Mouse (Mus musculus) testis, adult 2 months (tissue): ENCODE results near the gene Slc5a10. TPM values are rescaled to one million over a fixed set of nuclear protein-coding genes. Genes with fewer than 3 reads are reported as not detected.

Source experiments
- H3K27ac ChIP-seq: fragments of 200-500 bp; 2 replicates; pipeline ENCODE4 v1.5.1; 2012; ENCODE audit warnings: low read depth, low read length; ENCODE audit not compliant: control insufficient read depth, insufficient read depth
- H3K27me3 ChIP-seq: fragments of 200-500 bp; 2 replicates; pipeline ENCODE4 v1.6.1; 2012; ENCODE audit warnings: mild to moderate bottlenecking, low read length, moderate library complexity; ENCODE audit not compliant: control insufficient read depth, insufficient read depth
- H3K36me3 ChIP-seq: fragments of 200-500 bp; 2 replicates; pipeline ENCODE4 v1.6.1; 2012; ENCODE audit warnings: mild to moderate bottlenecking, low read length; ENCODE audit not compliant: control insufficient read depth, insufficient read depth
- H3K4me1 ChIP-seq: fragments of 200-500 bp; 2 replicates; pipeline ENCODE4 v1.6.1; 2012; ENCODE audit warnings: low read length; ENCODE audit not compliant: control insufficient read depth, insufficient read depth
- H3K4me3 ChIP-seq: fragments of 200-500 bp; 2 replicates; pipeline ENCODE4 v1.5.1; 2012; ENCODE audit warnings: low read depth, mild to moderate bottlenecking, low read length, moderate library complexity, mixed read lengths; ENCODE audit not compliant: control insufficient read depth
- CTCF ChIP-seq: fragments of 200-500 bp; IDR thresholded peaks from 2 replicates; pipeline ENCODE4 v1.5.1; 2012; ENCODE audit warnings: low read depth, mild to moderate bottlenecking, inconsistent platforms, low read length, moderate library complexity; ENCODE audit not compliant: control insufficient read depth, insufficient read depth, insufficient replicate concordance
- POLR2A ChIP-seq: fragments of 200-500 bp; IDR thresholded peaks from 2 replicates; pipeline ENCODE4 v1.6.1; 2012; ENCODE audit warnings: low read depth, mild to moderate bottlenecking, inconsistent platforms, low read length, moderate library complexity; ENCODE audit not compliant: control insufficient read depth
- polyA plus RNA-seq: library from polyadenylated mRNA; depleted of rRNA; stranded (reverse); fragments of >200 nt; gene quantifications from 2 replicates; pipeline ENCODE4 v1.2.3, GENCODE M21; 2012

Slc5a10 gene
- polyA plus RNA-seq, 1 experiment = 0.27 TPM

GRCm38 (mm10) chr11:61686906-61687453, 33.6 kb downstream of the Slc5a10 start:
- Histone ChIP-seq H3K27ac (no peak overlapping the region), H3K4me3 (no peak overlapping the region), H3K4me1 (peaks cover 12% of the 10 kb centered on the region), H3K27me3 (no peaks in the 10 kb centered on the region), H3K36me3 (no peaks in the 10 kb centered on the region)
- TF ChIP-seq POLR2A (no peak), CTCF (no peak)

GRCm38 (mm10) chr11:61686141-61686540, 34.5 kb downstream of the Slc5a10 start:
- no peak overlapping the region for H3K27ac ChIP-seq
- H3K4me3 ChIP-seq = no peak overlapping the region
- no peaks in the 10 kb centered on the region for H3K36me3 ChIP-seq
- no peaks in the 10 kb centered on the region for H3K27me3 ChIP-seq
- TF ChIP-seq CTCF (no peak), POLR2A (no peak)
- peaks cover 12% of the 10 kb centered on the region for H3K4me1 ChIP-seq

GRCm38 (mm10) chr11:61685119-61685725, 35.4 kb downstream of the Slc5a10 start:
- Histone ChIP-seq H3K4me1 (peaks cover 12% of the 10 kb centered on the region), H3K27me3 (no peaks in the 10 kb centered on the region), H3K27ac (no peak overlapping the region), H3K4me3 (no peak overlapping the region; the same call in 1 of the 2 replicates), H3K36me3 (no peaks in the 10 kb centered on the region)
- TF ChIP-seq POLR2A (no peak), CTCF (no peak)

- Histone ChIP-seq H3K4me1 (peaks cover 12% of the 10 kb centered on the region), H3K36me3 (no peaks in the 10 kb centered on the region), H3K4me3 (peak within 1 kb of the TSS; percentile 84), H3K27me3 (no peaks in the 10 kb centered on the region), H3K27ac (no peak within 1 kb of the TSS)
- TF ChIP-seq POLR2A (peak; percentile 54), CTCF (no peak)
Observed at GRCm38 (mm10) chr11:61683907-61684731, 36.5 kb downstream of the Slc5a10 start, which contains the start of gene Fam83g. Fam83g (plus strand) TSS chr11:61684091.

GRCm38 (mm10) chr11:61679091-61679866, 41.3 kb downstream of the Slc5a10 start:
- TF ChIP-seq POLR2A (no peak), CTCF (no peak)
- H3K27me3 ChIP-seq = no peaks in the 10 kb centered on the region

GRCm38 (mm10) chr11:61677709-61678108, 42.9 kb downstream of the Slc5a10 start:
- peaks cover 12% of the 10 kb centered on the region for H3K4me1 ChIP-seq
- TF ChIP-seq CTCF (no peak), POLR2A (no peak)
- no peaks in the 10 kb centered on the region for H3K36me3 ChIP-seq
- no peak overlapping the region for H3K4me3 ChIP-seq
- no peak overlapping the region for H3K27ac ChIP-seq
- no peaks in the 10 kb centered on the region for H3K27me3 ChIP-seq

More at GRCm38 (mm10) chr11:61679091-61679866, 41.3 kb downstream of the Slc5a10 start:
- no peak overlapping the region for H3K4me3 ChIP-seq
- H3K4me1 ChIP-seq = peaks cover 17% of the 10 kb centered on the region
- H3K27ac ChIP-seq = no peak overlapping the region
- no peaks in the 10 kb centered on the region for H3K36me3 ChIP-seq
